Mouse (Mus musculus) thymus, postnatal 14 days (tissue): ENCODE results near the gene Zfp970.
"Not testable (repeated sequence)": the region's sequence is repeated elsewhere in the genome, so short reads cannot be mapped to it uniquely, and the experiment has no call there.

ENCODE experiments used
- DNase-seq: peaks from one replicate; pipeline ENCODE4 v3.0.0; 2021

Gene Zfp970

GRCm38 (mm10) chr2:177464676-177465075 lies at the start of gene Zfp970:
Gene Zfp970, plus strand, starts transcription at chr2:177464733.
- DNase-seq = not testable (repeated sequence)

GRCm38 (mm10) chr2:177468222-177468621 lies 3.7 kb downstream of the Zfp970 start:
- not testable (repeated sequence) for DNase-seq

GRCm38 (mm10) chr2:177472261-177472660 lies 7.7 kb downstream of the Zfp970 start:
- DNase-seq = not testable (repeated sequence)

- not testable (repeated sequence) for DNase-seq
Measured at GRCm38 (mm10) chr2:177481971-177482370, 17.4 kb downstream of the Zfp970 start.

- DNase-seq = not testable (repeated sequence)
Measured at GRCm38 (mm10) chr2:177483238-177483948, 18.9 kb downstream of the Zfp970 start.

GRCm38 (mm10) chr2:177498067-177498466 lies 33.5 kb downstream of the Zfp970 start, which contains the start of gene Gm14403:
Gene Gm14403, plus strand, starts transcription at chr2:177498215.
- peak; percentile 34 for DNase-seq

- not testable (repeated sequence) for DNase-seq
Measured at GRCm38 (mm10) chr2:177499182-177499581, 34.6 kb downstream of the Zfp970 start.

- DNase-seq = not testable (repeated sequence)
Measured at GRCm38 (mm10) chr2:177505211-177505719, 40.7 kb downstream of the Zfp970 start.

- not testable (repeated sequence) for DNase-seq
Measured at GRCm38 (mm10) chr2:177511381-177511780, 46.8 kb downstream of the Zfp970 start.

- DNase-seq = not testable (repeated sequence)
Measured at GRCm38 (mm10) chr2:177511972-177512371, 47.4 kb downstream of the Zfp970 start.

GRCm38 (mm10) chr2:177513991-177514479 lies 49.5 kb downstream of the Zfp970 start:
- DNase-seq = not testable (repeated sequence)

GRCm38 (mm10) chr2:177517746-177518145 lies 53.2 kb downstream of the Zfp970 start:
- DNase-seq = not testable (repeated sequence)

GRCm38 (mm10) chr2:177518354-177518753 lies 53.8 kb downstream of the Zfp970 start:
- not testable (repeated sequence) for DNase-seq

- not testable (repeated sequence) for DNase-seq
Measured at GRCm38 (mm10) chr2:177518960-177519359, 54.4 kb downstream of the Zfp970 start.

- DNase-seq = no peak
Measured at GRCm38 (mm10) chr2:177520035-177520434, 55.5 kb downstream of the Zfp970 start.

GRCm38 (mm10) chr2:177523061-177523460 lies 58.5 kb downstream of the Zfp970 start:
- no peak for DNase-seq

- not testable (repeated sequence) for DNase-seq
Measured at GRCm38 (mm10) chr2:177523674-177524073, 59.1 kb downstream of the Zfp970 start.

GRCm38 (mm10) chr2:177524171-177524570 lies 59.6 kb downstream of the Zfp970 start:
- DNase-seq = not testable (repeated sequence)
